In the genomic region with DNA sequence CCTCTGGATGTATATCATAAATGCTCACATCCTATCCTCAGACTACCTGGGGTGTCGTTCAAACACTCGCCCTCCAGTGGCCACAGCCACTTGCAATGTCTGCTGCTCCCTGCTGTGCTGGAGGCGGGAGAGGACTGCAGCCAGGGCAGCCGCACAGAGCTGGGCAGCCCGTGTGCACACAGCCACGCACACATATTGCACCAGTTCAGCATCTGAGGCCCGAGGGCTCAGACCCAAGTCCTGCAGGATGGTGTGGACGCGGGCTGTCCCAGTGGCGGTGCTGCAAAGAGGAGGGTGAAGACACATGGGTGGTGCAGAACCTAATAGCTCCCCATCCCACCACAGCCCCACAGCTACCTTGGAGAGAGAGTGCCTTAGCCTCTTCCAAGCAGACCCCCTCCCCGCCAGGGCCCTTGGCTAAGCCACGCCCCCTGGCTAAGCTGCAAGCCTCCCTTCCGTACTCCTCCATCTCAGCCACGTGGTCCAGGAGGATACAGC, we compare ENCODE assay signal across 7 mouse cellular contexts. TPM values are rescaled to one million over a fixed set of nuclear protein-coding genes. Genes with fewer than 3 reads are reported as not detected.
DNase-seq lines count a peak whose midpoint lies in the region; ATAC-seq and TF ChIP-seq lines count a peak whose summit lies in the region.

No protein-coding gene starts in this region.

- no peak overlapping the region for H3K27ac ChIP-seq in liver, adult 2 months (replicated peaks; ENCODE audit: insufficient read depth, low read depth, low read length)
- H3K27ac ChIP-seq in hindbrain, embryonic 11.5 days (ENCODE audit: low read depth, low read length) = no peak overlapping the region
- H3K27ac ChIP-seq in neural tube, embryonic 12.5 days = no peak overlapping the region

- 0 out of 2 replicates have a peak, but pooled peaks have one; percentile 18 for TF ChIP-seq CTCF in liver, adult 2 months (IDR thresholded peaks at IDR 0.05; ENCODE audit: low read depth, low read length)

- H3K4me1 ChIP-seq in liver, adult 2 months (ENCODE audit: control insufficient read depth, insufficient read depth, low read length) = no peaks in the 10 kb centered on the region
- peaks cover 10% of the 10 kb centered on the region for H3K4me1 ChIP-seq in hindbrain, embryonic 11.5 days (replicated peaks; ENCODE audit: control insufficient read depth, insufficient read depth, low read length)
- peaks cover 23% of the 10 kb centered on the region for H3K4me1 ChIP-seq in neural tube, embryonic 12.5 days

- no peaks in the 10 kb centered on the region for H3K79me2 ChIP-seq in liver, adult 2 months (ENCODE audit: control insufficient read depth, insufficient read depth, low read length)

- no peak for TF ChIP-seq POLR2A in liver, adult 2 months (IDR thresholded peaks at IDR 0.05; ENCODE audit: extremely low read depth, insufficient read depth, low read length)

- no peaks in the 10 kb centered on the region for H3K36me3 ChIP-seq in liver, adult 2 months (ENCODE audit: control insufficient read depth, insufficient read depth, low read length)
- H3K36me3 ChIP-seq in hindbrain, embryonic 11.5 days (ENCODE audit: control insufficient read depth, insufficient read depth, low read length) = no peaks in the 10 kb centered on the region
- no peaks in the 10 kb centered on the region for H3K36me3 ChIP-seq in neural tube, embryonic 12.5 days

- no peaks in the 10 kb centered on the region for H3K9me3 ChIP-seq in hindbrain, embryonic 11.5 days (ENCODE audit: control insufficient read depth, low read length)
- H3K9me3 ChIP-seq in neural tube, embryonic 12.5 days = no peaks in the 10 kb centered on the region

- H3K4me3 ChIP-seq in liver, adult 2 months (ENCODE audit: insufficient read depth, low read depth, low read length) = no peak overlapping the region
- no peak overlapping the region for H3K4me3 ChIP-seq in hindbrain, embryonic 11.5 days (ENCODE audit: low read depth, low read length)
- H3K4me3 ChIP-seq in neural tube, embryonic 12.5 days = no peak overlapping the region

- ATAC-seq in hindbrain, embryonic 11.5 days (ENCODE audit: low FRiP score) = peak; percentile 39
- peak; percentile 26; the same call in 1 of the 2 replicates for ATAC-seq in neural tube, embryonic 12.5 days (ENCODE audit: low FRiP score, low read depth)

- H3K27me3 ChIP-seq in liver, adult 2 months (ENCODE audit: control insufficient read depth, insufficient read depth, low read length) = no peaks in the 10 kb centered on the region
- peaks cover 18% of the 10 kb centered on the region for H3K27me3 ChIP-seq in hindbrain, embryonic 11.5 days (ENCODE audit: control insufficient read depth, insufficient read depth, low read length)
- peaks cover 14% of the 10 kb centered on the region for H3K27me3 ChIP-seq in neural tube, embryonic 12.5 days (replicated peaks)

- 11% methylated on average over 14 of the region's 14 CpGs for WGBS in liver, adult 2 months
- WGBS in hindbrain, embryonic 11.5 days = 4% methylated on average over 14 of the region's 14 CpGs
- 3% methylated on average over 14 of the region's 14 CpGs for WGBS in neural tube, embryonic 12.5 days

- DNase-seq in liver, adult 2 months (ENCODE audit: extremely low read depth, low read depth, low spot score) = no peak
- no peak for DNase-seq in liver
- DNase-seq in embryo, embryonic 10 days (ENCODE audit: low spot score) = peak; percentile 72
- no peak for DNase-seq in hindbrain, embryonic 11.5 days (ENCODE audit: low spot score)
- DNase-seq in testis, postnatal 10 days (ENCODE audit: low spot score) = no peak
- DNase-seq in adrenal gland, postnatal 36 days = no peak

- H3K9ac ChIP-seq in liver, adult 2 months (ENCODE audit: low read depth, low read length) = no peak overlapping the region
- no peak overlapping the region for H3K9ac ChIP-seq in hindbrain, embryonic 11.5 days (ENCODE audit: low read depth, low read length)
- no peak overlapping the region for H3K9ac ChIP-seq in neural tube, embryonic 12.5 days

- peak overlapping the region; percentile 11; the same call in 1 of the 2 replicates for H3K4me2 ChIP-seq in hindbrain, embryonic 11.5 days (replicated peaks; ENCODE audit: low read depth, low read length)
- H3K4me2 ChIP-seq in neural tube, embryonic 12.5 days (replicated peaks) = peak overlapping the region; percentile 26; the same call in 1 of the 2 replicates

RNA-seq across cellular contexts. Expression of a gene that starts 9.2 kb away (rescaled TPM):
- total RNA-seq in liver, adult 2 months (2014; rRNA removed) = 5.4 and 6.7 TPM in 2 replicates
- polyA plus RNA-seq in liver, adult 2 months (2012; rRNA removed) = 1.8 and 4.1 TPM in 2 replicates
- polyA plus RNA-seq in hindbrain, embryonic 11.5 days (2014; fragmentation: Nextera tagmentation; extraction: Ambion mirVana) = 0.52 and 0.61 TPM in 2 replicates
- 0.80 and 0.84 TPM in 2 replicates for polyA plus RNA-seq in neural tube, embryonic 12.5 days (2016; fragmentation: Nextera tagmentation; extraction: Ambion mirVana)
- 1 to 10 TPM in 1 of 2 experiments, under 1 TPM in 1; 0.72 to 1.1 TPM for total RNA-seq in adrenal gland, postnatal 36 days (2021)
